Mouse (Mus musculus): ENCODE measurements at regions not wholly inside any gene's neighbourhood (a gene's known extent, or its start where the extent isn't known, plus 50 kb on each side); places are given as distances from the start of the nearest gene placed in this dataset.

- H3K4me2 ChIP-seq: no peak overlapping the region
- no peaks in the 10 kb centered on the region for H3K27me3 ChIP-seq
- no peaks in the 10 kb centered on the region for H3K9me3 ChIP-seq (replicated peaks)
- no peaks in the 10 kb centered on the region for H3K4me1 ChIP-seq
- no peak overlapping the region for H3K27ac ChIP-seq
- no peak overlapping the region for H3K4me3 ChIP-seq
- WGBS: 83% methylated on average over 2 of the region's 2 CpGs
- no peak overlapping the region for H3K9ac ChIP-seq
- ATAC-seq: no peak
- no peaks in the 10 kb centered on the region for H3K36me3 ChIP-seq (ENCODE audit: poor library complexity, severe bottlenecking)
Observed at GRCm38 (mm10) chr11:21422281-21422878, 51.4 kb upstream of the Ugp2 start.

Data from forebrain, embryonic 13.5 days (tissue).